Mouse (Mus musculus) thymus, postnatal 4 days (tissue): ENCODE results near the gene Gm44502.
A peak's percentile ranks its signal among the peaks of the same experiment; 100 is the strongest.

Experiments
- DNase-seq: peaks from one replicate; pipeline ENCODE4 v3.0.0; 2021

Gene Gm44502

DNA sequence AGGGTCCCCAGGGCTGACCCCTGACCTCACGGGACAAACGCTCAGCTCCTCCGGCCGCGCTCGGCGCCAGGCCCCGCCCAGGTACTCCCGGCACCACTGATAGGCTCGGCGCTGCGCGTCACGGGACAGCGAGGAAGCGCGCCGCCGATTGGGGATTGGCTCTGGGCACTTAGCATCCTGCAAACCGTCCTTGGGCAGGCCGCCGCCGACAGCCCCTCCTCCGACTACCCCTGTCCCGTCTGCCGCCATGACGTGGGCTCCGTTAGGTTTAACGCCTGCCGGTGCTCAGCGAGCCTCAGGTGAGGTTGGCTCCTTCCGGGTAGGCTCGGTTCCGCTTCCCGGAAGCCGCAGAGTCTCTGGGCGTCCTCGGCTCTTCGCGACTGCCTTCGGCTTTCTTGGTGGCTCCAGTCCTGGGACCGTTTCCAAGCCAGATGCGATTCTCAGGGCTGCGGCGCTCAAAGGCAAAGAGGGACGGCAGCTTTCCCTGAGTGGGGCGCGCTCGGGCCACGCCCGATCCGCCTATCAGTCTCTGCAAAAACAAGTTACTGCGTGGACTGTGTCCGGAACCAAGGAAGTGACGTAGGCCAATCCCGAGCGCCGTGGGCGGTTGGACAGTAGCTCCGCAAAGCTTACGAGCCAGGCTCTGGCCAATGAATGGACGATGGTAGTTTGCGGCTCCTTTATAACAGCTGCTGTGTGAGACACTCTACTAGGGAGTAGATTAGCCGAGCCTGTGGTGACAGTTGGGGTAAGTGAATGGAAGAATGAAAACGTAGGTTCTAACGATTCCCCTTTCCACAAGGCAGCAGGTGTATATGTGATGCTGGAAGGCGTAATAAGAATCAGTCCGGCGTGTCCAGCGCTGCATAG lies at the start of gene Gm44502, which contains the start of the genes C730034F03Rik and Chkb:
Gm44502 (minus strand) TSS at position 345 of the 870 bp plus-strand sequence.
C730034F03Rik (plus strand) TSS at position 238 of the 870 bp plus-strand sequence.
Chkb (minus strand) TSS at position 557 of the 870 bp plus-strand sequence.
- DNase-seq: peak; percentile 93

DNA sequence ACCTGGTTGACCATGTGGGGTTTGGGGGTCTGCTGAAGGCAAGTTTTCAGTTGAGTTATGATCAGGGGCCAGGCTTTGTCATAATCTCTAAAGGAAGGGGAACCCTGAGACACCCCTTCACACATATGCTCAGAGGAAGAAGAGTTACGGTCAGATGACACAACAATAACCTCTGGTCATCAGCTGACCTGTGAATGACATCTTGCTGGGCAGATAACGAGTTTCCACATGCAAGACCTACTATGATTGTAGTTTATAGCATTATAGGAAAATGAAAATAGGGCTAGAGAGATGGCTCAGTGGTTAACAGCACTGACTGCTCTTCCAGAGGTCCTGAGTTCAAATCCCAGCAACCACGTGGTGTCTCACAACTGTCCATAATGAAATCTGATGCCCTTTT lies 49.1 kb upstream of the Gm44502 start:
- no peak for DNase-seq

DNA sequence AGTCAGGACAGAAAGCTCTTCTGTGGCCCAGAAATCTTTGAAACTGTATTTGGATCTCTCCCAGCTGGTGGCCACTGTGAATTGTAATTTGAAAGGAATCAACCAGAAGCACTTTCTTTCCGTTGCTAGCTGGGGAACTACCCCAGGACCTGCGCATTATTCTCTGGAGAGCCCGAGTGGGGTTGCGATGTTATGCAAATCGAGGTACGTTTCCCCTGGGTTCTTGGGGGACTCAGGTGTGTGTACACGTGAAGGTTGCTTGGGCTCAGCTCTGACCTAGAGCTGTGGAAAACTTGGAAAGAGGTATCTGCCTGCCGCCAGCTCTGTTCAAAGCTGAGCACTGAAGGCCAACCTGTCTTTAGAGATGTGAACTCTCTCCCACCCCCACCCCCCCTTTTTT lies 48.3 kb upstream of the Gm44502 start:
- no peak for DNase-seq

DNA sequence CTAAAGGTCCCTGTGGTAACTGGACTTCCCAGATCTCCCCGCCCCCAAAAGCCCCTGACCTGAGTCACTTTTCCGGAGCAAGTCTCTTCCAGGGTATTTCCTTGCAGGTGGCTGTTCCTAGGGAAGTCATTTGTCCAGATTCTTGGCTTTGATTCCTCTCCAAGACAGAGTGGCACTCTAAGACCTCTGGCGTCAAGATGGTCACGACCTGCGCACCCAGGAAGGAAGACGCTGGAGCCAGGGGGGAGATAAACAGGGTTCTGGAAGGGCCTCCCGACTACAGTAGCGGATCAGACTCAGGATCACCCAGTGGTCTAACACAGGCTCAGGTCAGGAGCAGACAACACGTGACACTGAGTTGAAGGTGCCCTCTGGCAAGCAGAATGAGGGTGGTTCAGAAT lies 47.6 kb upstream of the Gm44502 start, which contains the start of gene Arsa:
Arsa (minus strand) TSS at position 335 of the 401 bp plus-strand sequence.
- DNase-seq: no peak

DNA sequence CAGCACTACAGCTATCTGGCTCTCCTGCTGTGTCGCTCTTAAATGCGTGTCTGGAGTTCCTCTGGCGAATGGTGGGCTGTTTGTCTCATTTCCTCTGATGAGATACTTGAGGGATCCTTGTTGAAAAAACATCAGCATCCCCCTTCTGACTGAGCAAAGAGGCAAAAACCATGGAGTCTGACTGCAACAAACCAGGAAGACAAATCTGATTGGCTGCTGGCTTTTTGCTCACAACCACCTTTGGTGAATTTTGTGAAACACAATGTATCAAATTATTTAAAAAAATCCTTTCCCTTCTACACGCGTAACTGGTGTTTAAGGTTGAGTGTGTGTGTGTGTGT lies 46.9 kb upstream of the Gm44502 start:
- no peak for DNase-seq

DNA sequence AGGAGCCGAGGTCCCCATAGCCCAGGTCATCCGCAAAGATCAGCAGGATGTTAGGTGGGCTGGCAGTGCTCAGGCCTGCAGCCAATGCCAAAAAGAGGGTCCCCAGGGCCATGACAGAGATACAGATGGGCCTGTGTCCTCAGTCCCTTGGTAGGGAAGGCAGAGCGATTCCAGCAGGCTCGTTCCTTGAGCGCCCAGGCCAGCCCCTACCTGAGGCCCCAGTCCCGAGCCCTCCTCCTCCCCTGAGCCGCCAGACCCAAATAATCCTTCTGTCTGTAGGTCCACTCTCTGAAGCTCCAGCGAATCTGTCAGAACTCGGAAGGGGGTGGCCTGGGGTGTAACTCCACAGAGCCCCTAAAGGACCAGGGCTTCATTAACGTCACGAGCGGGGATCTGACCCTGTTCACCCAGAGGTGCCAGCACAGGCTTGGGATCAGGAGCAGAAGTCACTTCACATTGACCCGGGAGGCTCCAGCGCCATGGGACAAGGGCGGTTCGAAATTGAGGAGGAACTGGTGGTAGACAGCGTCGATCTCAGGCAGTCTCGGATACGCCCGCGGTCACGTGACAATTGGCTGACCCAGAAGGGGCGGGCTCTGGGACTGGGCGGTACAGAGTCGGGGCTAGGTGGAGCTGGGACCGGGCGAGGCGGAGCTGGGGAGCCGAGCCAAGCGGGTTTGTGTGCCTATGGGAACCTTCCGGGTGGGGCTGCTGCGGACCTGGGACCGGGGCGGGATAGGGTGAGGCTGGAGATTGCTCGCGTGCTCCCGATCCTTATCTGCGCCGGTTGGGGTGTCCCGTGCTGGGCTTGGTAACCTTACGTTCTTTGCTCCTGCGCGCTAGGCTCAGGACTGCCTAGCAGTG lies 46.3 kb upstream of the Gm44502 start:
- DNase-seq: peak; percentile 93

DNA sequence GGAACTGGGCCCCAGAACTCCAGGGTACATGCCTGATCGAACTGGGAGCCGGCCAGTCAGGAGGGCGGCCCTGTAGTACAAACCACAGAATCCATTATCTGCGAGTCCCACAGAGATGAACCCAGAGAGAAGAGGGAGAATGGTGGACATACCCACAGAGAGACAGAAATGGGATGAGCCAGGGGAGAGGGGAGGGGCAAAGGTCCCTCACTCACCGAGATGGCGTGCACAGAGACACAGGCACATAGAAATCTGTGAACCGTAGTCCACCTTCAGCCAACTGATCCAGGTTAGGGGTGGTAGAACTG lies 45.8 kb upstream of the Gm44502 start:
- DNase-seq: no peak

DNA sequence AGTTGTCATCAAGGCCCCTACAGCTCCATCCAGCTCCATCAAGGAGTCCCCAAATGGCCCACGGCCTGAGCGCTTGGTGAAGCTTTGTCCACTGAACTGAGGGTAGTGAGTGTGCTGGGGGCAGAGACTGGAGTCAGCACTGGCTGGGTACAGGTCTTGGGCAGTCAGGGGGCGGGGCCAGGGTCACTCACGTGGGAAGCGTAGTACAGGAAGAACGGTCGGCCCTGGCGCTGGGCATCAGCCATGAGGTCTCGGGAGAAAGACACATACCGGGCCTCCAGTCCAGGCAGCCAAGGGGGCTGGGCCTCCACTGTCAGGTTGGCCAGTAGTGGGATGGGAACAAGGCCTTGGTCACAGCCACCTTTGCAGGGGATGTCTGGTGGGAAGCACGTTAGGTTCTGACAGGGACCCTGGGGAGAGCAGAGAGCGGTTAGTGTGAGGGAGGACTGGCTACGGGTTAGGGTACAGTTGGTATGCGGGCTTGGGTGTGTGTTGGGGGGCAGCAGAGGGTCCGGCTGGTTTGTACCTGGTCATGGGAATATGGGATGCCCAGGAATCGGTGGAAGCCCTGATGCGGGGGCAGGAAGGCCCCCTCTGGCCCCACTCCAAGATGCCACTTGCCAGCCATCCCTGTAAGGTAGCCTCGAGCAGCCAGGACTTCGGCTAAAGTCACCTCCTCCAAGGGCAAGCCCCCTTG lies 45.2 kb upstream of the Gm44502 start:
- peak; percentile 24 for DNase-seq

DNA sequence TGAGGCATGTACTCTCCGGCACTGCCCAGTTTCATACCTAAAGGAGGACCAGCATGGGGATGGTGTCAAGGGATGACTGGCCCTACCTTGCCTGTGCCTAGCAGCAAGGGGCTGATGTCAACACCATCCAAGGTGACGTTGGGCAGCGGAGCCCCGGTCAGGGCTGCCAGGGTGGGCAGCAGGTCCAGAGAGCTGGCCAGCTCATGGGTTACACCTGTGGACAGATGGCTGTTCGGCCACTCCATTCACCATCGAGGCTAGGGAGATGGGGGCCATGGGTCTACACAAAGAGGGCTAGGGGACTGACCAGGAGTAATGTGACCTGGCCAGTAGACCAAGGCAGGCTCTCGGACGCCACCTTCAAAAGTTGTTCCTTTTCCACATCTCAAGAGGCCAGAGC lies 44.4 kb upstream of the Gm44502 start:
- no peak for DNase-seq

DNA sequence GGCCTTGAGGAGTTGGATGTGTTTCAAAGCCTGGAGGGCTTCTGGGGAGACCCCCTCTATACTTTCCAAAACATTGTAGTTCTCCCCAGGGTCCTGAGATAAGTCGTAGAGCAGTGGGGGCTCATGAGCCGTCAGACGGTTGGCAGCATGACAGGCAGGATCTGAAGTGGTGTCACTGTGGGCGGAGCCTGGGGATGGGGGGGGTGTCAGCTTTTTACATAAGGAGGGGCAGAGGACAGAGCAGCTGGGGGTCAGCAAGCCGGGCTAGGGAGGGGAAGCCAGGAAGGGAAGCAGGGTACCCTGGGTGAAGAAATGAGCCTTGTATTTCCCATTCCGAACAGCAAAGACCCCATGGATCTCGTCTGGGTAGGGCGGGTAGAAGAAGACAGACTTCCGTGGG lies 43.9 kb upstream of the Gm44502 start:
- no peak for DNase-seq

DNA sequence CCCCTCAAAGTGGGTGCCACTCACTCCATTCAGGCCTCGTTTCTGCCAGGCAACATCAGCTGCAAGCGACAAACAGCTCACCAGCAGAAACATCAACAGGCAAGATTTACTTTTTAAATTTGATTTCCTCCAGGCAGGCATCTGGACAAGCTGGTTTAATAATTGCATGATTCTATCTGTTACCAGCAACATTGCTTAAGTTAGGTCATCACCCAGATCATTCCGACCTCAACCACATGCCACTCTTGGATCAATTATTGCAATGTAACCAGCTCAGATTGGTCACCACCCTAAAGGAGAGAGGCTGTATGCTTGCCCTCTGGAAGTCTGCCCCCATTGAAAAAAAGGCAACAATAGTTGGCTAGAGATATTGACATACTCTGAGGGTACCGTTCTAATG lies 42.0 kb upstream of the Gm44502 start:
- no peak for DNase-seq

DNA sequence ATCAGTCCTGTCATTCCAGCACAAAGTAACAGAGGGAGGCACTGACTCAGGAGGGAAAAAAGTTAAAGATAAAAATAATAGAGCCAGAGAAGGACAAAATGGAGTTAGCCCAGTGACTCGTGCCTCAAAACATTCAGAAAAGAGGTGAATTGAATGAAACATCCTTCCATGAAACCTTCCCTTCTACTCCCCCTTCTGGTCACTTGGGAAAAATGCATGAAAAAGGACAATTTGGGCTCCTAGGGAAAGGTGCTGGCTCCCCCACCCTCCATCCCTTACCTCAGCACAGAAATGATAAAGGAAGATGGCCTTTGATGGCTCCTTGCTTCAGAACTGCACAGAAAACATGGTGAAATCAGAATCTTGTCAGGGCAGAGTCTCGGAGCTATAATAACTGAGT lies 39.1 kb upstream of the Gm44502 start:
- no peak for DNase-seq

DNA sequence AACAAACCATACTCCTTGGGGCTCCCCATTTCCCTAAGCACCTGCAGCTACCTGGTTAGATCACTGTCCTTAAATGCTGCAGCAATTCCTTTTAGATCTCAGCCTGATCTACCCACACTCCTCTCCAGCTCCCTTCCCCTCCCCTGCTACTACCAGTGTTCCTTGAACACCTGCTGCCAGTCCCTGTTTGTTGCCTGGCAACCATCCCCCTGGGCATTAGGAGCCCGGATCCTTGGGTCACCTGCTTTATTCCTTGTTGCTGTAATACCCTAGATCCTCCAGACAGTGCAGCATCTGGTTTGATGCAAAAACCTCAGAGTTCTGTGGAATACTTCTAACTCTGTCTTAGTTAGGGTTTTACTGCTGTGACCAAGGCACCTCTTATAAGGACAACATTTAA lies 35.6 kb upstream of the Gm44502 start:
- DNase-seq: no peak

DNA sequence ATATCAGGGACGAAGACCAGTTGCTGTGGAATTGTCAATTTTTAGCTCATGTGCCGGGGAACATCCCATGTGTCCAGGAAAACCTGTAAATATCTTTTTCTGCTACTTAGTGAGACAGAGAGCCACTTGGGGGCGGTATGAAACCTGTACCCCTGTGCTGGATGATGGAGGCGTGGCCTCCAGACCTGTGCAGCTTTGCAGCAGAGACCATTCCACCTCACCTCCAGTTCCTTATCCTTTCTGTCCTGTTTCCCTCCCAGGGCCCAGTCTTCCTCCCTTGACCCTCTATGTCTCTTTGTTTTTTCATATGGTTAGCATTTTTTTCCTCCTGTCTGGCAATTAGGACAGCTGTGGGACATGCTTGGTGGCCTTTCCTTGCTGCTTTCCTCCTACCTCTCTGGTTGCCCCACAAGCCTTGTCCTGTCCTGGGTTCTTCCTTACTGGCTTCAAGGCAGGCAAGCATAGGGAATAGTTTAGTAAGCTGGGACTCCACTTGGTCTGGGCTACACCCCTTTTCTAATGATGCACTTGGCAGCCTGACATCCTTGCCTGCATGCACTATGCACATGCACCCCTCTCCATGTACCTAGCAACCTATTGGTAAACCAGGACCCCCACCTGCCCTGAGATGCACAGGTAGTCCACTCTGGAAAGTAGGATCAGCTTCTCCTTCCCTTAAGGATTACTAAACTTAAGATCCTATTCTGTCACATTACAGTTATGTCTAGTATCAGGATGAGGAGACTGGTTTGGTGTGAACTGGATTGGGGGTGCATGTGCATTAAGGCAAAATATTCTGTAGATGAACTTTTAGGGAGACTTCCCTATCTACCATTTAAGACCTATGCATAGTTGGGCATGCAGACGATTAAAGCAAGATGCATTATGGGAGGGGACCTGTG lies 34.1 kb upstream of the Gm44502 start:
- peak; percentile 46 for DNase-seq

DNA sequence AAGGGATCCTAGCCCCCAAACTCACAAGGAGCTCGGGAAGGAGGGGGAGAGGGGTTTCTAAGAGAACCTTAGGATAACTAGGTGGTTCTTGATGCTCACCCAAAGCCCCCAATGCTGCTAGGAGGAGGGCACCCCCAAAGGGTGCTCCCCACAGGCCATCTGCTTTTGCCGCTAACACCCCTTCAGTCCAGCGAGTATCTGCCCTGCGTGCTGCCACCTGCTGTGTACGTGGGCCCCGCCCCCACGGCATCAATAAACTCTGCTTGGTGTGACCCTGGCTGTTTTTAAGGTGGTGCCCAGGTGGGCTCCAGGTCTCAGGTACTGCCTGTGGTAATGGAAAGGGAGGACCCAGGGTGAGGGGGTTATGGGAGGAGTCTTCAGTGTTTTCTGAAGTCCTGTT lies 32.7 kb upstream of the Gm44502 start:
- no peak for DNase-seq

DNA sequence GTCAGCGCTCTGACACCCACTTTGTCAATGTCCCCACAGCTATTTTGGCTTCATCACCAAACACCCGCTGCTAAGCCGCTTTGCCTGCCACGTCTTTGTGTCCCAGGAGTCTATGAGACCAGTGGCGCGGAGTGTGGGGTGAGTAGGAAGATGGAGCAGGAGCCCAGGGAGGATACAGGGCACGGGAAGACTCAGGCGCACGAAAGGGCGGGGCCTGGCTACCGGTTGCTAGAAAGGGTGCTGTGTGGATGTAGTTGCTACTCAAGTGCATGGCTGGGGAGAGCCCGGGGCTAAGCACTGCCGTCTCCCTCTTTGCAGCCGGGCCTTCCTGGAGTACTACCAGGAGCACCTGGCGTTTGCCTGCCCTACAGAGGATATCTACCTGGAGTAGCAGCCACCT lies 31.8 kb upstream of the Gm44502 start:
- no peak for DNase-seq

DNA sequence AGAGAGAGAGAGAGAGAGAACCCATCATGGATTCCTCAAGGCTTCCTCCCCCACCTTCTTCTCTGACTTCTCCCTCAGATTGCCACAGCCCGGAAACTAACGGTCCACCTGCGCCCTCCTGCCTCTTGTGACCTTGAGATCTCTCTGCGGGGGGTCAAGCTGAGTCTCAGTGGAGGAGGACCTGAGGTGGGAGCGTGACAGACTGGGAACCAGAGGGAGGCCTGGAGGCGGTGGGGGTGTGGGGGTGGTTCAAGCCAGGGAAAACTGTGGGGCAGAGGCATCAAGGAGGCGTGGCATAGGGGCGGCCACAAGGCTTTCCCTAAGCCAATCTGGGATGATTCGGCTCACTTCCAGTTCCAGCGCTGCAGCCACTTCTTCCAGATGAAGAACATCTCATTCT lies 30.8 kb upstream of the Gm44502 start:
- no peak for DNase-seq

DNA sequence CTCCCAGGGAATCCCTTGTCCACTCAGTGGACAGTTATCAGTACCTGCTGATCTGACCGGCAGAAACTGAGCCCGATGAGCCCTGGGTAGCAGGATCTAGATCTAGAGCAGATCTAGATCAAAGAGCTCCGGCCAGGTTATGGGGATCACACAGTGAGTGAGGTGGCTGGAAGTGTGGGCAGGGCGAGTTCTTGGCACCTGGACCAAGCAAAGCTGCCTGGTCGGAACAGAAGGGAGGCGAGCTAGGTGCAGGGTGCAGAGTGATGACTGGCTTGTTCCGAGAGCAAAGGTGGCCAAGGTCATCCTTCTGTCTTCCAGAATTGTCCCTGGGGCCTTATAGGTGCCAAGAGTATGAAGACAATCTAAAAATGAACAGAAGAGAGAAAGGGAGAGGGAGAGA lies 30.3 kb upstream of the Gm44502 start:
- DNase-seq: no peak

DNA sequence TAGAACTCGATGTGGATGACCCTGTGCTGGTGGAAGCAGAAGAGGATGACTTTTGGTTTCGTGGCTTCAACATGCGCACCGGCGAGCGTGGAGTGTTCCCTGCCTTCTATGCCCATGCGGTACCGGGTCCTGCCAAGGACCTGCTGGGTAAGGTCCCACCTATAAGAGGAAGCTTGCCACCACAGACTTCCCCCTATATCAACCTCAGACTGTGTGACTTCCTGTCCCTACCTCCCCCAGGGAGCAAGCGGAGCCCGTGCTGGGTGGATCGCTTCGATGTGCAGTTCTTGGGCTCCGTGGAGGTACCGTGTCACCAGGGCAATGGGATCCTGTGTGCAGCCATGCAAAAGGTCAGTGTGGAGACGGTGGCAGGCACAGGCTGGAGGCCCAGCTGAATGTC lies 29.4 kb upstream of the Gm44502 start:
- no peak for DNase-seq

DNA sequence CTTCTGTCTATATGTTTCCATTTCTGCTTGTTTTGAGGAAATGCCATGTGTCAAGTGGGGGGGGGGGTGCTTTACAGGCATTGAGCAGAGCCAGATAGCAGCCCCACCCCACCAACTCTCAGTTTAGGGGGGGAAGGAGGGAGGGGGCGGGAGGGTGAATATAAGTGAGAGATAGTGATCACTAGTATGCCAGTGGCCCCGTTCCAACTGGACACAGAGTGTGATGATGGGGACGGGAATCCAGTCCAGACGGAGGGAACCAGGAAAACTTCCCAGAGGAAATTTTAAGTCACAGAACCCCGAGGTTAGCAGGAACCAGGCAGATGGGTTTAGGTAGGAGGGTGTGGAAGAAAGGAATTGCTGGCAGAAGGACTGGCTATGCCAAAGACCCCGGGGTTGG lies 26.1 kb upstream of the Gm44502 start:
- DNase-seq: no peak

DNA sequence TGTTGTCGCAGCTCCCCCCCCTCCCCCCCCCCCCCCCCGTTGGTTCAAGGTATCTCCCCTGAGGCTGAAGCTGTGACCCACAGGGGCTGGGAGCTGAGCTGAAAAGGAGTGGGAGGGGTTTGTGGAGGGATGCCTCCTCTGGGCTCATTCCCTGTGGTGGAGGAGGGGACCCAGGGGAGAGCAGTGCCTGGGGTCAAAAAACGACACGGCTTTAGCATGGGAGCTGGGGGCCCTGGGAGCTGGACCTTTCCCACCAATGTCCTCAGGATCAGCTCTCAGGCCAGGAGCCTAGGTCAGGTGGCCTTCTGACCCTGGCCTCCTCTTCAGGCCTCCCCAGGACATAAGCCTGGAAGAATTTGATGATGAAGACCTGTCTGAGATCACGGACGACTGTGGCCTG lies 25.4 kb upstream of the Gm44502 start:
- no peak for DNase-seq

DNA sequence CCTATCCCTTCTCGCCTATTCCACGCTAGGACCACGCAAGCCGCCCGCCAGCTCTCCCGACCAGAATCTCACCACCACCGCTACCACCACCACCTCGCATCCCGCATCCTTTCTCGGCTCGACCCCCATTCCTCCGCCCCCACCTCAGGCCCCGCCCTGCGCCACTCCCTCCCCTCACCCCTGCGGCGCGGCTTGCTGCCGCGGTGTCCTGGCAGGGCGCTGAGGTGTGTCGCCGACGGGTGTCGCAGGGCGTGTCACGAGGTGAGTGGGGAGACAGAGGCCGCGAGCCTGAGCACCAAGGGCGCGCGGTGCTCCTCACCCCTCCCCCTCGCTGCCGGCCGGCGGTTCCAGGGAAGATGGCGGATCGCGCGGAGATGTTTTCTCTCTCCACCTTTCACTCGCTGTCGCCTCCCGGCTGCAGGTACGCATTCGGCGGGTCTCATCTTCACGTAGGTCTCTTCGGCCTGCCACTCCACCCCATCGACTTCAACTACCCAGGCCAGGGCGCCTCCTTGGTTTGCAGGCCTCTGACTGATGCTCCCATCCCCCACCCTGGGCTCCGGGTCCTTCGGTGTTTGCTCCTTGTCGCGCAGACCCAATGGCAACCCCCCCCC lies 24.5 kb upstream of the Gm44502 start, which contains the start of gene Mapk8ip2:
Mapk8ip2 (plus strand) TSS at position 49 of the 614 bp plus-strand sequence.
- DNase-seq: peak; percentile 22
